Mouse (Mus musculus) adrenal gland, postnatal 36 days (tissue): ENCODE measurements at regions not wholly inside any gene's neighbourhood (a gene's known extent, or its start where the extent isn't known, plus 50 kb on each side); places are given as distances from the start of the nearest gene placed in this dataset.

Source experiments
- DNase-seq, 2 experiments: peaks; one replicate each; pipeline ENCODE4 v3.0.0; 2021; ENCODE audit warnings: mixed read lengths in 1 of 2

GRCm38 (mm10) chr15:61770721-61771542 is 848.1 kb upstream of the A1bg start:
- DNase-seq = peak; percentile 9 to 21

DNA sequence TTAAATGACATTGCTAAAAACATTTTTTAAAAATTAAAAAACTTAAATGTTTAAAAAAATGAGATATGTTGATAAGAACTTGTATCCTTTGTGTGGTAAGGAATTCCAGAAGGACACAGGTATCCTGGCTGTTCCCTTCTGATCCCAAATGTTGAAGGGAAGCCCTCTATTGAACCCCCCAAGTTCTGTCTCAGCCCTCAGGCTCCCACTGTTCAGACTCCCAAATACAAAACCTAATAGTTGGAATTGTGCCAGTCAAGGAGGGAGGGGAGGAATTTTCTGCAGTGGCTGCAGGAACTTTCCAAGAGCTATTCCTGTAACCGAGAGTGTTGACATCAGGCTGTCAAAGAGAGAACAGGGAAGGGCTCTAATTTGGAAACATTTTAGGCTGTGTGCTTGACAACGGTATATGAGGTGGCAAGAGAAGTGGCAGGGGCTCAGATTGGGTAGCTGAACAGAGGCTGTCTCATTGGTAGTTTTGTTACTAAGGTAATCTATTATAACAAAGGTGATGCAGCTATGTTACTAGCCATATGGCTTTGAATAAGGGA is 843.8 kb upstream of the A1bg start:
- DNase-seq = no peak

DNA sequence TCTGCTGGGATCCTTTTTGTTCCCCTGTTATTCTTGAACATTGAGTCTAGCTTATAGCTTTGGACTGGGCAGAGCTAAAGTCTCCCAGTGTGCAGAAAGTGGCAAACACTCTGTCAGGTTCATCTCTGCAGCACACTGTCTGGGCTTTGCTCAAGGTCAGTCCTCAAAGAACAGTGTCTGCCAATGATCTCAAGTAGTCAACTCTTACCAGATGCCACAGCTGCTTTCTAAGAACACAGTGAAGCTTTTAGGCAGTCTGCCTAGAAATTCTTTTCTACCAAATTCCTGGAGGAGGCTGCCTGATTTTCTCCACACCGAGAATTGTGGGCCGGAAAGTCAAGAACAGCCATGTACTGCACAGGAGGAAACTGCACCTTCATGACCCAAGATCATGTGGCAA is 831.0 kb upstream of the A1bg start:
- DNase-seq = peak in 1 of 2 experiments; percentile 5

DNA sequence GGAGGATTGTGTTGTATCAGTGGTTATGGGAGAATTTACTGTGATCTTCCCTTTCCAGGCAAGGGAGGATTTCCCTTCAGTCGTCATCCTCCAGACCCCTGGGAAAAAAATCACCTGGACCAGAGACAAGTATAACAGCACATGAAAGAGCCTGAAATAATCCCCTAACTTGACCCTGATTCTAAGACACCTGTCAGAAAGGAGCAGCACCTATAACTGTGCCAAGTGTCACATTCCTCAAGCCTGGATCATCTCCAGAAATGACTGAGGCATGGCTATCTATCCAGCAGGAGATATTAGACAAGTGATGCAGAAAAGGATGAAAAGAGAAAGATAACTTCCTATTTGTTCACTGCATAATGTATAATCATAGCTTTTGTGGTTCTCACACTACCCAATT is 800.9 kb upstream of the A1bg start:
- DNase-seq = no peak

- DNase-seq = no peak
These were observed 795.7 kb upstream of the A1bg start for GRCm38 (mm10) chr15:61718486-61718885.

DNA sequence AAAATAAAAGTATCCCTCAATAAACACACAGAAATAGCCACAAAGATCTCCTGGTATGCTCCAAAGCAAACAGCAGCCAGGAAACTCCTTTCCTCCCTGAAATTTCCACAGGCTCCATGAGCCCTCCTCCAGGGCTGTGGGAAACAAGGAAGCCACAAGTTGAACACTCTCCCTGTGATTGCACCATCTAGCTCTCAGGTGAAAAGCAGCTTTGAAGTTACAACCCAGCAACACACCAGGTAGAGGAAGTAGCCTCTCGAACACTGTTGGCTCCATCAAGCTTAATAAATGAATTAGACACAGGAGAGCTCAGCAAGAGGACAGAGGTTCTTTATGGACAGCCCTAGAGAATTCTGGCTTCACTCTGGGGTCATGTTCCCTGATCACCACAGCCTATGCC is 794.4 kb upstream of the A1bg start:
- DNase-seq = no peak

- no peak for DNase-seq
These were observed 791.1 kb upstream of the A1bg start for GRCm38 (mm10) chr15:61713953-61714352.

GRCm38 (mm10) chr15:61708928-61709327 is 786.1 kb upstream of the A1bg start:
- no peak for DNase-seq

- DNase-seq = peak; percentile 54 to 68
These were observed 785.1 kb upstream of the A1bg start for GRCm38 (mm10) chr15:61707952-61708351.

- no peak for DNase-seq
These were observed 769.9 kb upstream of the A1bg start for GRCm38 (mm10) chr15:61692679-61693078.

DNA sequence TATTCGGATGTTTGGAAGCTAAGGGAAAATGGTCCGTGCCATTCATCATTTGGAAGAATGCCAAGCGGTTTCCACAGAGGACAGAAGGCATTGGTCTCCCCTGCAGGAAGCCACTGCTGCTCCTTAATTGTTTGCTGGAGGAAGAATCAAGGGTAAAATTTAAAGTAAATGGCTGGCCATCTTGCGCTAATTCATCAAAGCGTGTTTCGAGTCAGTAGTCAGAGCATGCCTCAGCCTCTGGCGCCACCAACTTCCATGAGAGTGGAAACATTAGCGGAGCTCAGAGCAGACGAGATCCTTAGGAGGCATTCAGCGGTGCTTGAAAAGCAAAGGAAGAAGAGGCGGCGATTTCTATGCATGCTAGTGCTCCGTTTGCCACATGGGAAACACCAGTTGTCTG is 767.6 kb upstream of the A1bg start:
- no peak for DNase-seq

- DNase-seq = peak; percentile 1 to 13
These were observed 767.1 kb upstream of the A1bg start for GRCm38 (mm10) chr15:61689776-61690397.

- no peak for DNase-seq
These were observed 760.2 kb upstream of the A1bg start for GRCm38 (mm10) chr15:61682968-61683367.

DNA sequence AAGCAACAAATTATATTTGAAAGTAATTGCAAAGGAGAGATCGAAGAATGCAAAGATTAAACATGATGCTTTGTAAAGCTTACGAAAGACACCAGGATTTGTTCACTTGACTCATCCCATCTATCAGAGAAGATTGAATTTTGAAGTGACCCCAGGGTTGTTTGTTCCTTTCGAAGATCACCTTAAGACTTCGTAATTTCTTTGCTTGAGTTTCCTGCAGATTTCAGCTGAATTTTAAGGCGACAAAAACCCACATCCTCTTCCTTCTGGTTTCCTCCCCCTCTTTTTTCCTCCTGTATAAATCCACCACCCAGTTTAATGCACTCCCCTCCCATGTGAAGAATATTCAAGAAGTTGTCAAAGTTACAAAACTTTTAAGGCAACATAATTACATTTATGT is 747.7 kb upstream of the A1bg start:
- DNase-seq = no peak

- no peak for DNase-seq
These were observed 737.8 kb upstream of the A1bg start for GRCm38 (mm10) chr15:61660581-61660980.

- no peak for DNase-seq
These were observed 734.1 kb upstream of the A1bg start for GRCm38 (mm10) chr15:61656951-61657350.

- no peak for DNase-seq
These were observed 732.0 kb upstream of the A1bg start for GRCm38 (mm10) chr15:61654846-61655245.

- no peak for DNase-seq
These were observed 731.0 kb upstream of the A1bg start for GRCm38 (mm10) chr15:61653853-61654252.

DNA sequence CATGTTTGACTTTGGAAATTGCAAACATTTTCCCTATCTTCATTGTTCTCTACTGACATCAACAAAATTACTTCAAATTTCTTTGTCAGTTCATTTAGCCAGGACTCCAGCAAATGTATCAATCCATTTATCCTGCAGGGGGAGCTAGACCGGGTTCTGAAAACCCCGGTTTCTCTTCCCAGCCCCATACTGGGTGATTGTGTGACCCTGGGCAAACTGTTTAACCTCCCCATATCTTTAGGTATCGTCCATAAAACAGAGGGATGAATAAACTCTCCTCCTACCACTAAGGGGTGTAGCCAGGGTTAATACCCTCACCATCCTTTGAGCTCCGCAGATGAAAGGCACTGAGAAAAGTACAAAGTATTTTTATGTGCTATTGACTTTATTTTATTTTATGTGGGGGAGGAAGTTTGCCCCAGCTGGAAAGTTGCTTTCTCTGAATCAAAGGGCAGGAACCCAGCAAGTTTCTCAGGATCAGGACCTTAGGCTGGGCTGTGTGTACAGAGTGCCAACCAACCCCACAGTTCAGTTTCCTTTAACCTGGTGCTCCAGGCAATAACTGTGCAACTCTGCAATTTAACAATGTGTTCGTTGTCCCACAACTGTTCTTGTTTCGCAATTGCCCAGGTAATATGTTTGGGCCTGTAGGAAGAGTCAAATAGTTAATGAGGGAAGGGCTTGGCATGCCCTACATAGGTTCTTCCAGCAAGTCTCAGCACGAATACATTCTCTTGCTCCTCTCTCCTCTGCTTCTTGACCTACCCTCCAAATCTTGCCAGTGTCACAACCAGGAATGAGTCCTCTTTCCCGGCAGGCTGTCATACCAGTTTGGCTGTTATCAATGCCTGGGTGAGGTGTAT is 696.1 kb upstream of the A1bg start:
- DNase-seq = peak in 1 of 2 experiments; percentile 2

- no peak for DNase-seq
These were observed 687.9 kb upstream of the A1bg start for GRCm38 (mm10) chr15:61610662-61611061.

DNA sequence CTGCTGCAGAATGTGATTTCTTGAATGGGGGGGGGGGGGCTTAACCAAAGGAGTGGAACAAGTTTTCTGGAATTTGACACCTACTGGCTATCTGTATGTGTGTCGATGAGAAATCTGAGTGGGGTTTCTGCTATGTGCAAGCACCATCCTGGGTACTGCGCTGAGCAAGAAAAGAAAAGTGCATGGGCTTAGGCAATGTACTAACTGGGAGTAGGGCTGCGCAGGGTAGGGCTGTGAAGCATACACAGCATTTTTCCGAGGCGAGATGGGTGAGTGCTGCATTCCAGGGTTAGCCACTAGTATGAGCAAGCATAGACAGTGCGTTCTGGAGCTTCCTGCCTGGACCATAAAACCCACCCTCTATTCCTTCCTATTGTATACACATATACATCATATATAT is 686.8 kb upstream of the A1bg start:
- DNase-seq = no peak

DNA sequence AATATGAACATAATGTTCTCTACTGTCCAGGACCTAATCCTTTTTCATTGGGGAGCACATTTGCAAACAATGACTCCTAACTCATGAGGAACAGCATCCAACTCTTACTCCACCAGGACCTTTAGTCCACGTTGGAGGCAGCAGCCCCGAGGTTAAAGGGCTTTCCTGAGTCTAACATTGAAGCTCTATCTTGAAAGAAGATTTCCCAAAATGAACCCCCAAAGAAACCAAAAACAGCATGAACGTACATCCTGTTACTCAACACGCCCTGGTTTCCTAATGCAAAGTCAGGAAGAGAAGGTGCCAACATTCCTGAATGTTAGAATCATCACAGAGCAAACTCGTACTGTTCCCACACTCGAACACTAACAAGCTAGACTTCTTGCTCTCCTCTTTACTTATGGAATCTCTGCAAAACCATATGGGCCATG is 685.5 kb upstream of the A1bg start:
- peak in 1 of 2 experiments; percentile 1 for DNase-seq

- DNase-seq = no peak
These were observed 676.9 kb upstream of the A1bg start for GRCm38 (mm10) chr15:61599734-61600133.
